In genomic region chr9:30971967-30972366, GRCm38 (mm10) we compare ENCODE assay signal across 16 mouse cellular contexts. TPM values are rescaled to one million over a fixed set of nuclear protein-coding genes. Genes with fewer than 3 reads are reported as not detected.
A peak's percentile ranks its signal among the peaks of the same experiment; 100 is the strongest.
DNase-seq lines count a peak whose midpoint lies in the region.
"Had no signal": no experiment of that assay in that cellular context is flagged by ENCODE, and none has a peak within 500 bp of the region (broad histone marks: within the 10 kb centered on the region; RNA-seq: fewer than 3 reads in every experiment).

No protein-coding gene starts in this region.

- no peaks in the 10 kb centered on the region for H3K9me3 ChIP-seq in heart, embryonic 10.5 days
- H3K9me3 ChIP-seq: forebrain, embryonic 10.5 days; neural tube, embryonic 15.5 days had no signal

- no peaks in the 10 kb centered on the region for H3K36me3 ChIP-seq in heart, embryonic 10.5 days
- H3K36me3 ChIP-seq: forebrain, embryonic 10.5 days; neural tube, embryonic 15.5 days had no signal

- intact Hi-C loops in heart, postnatal 10 days (cut with DNase I) = no loop called here

- H3K27ac ChIP-seq in heart, embryonic 10.5 days = no peak overlapping the region
- H3K27ac ChIP-seq: forebrain, embryonic 10.5 days; left cerebral cortex, adult 2 months; macrophage; neural tube, embryonic 15.5 days had no signal

- peak; percentile 32 to 39 for DNase-seq in heart, postnatal 10 days
- DNase-seq in heart, embryonic 10.5 days (ENCODE audit: low spot score) = no peak
- DNase-seq in lung, postnatal 10 days = peak; percentile 39
- DNase-seq in lung, postnatal 4 days = no peak
- DNase-seq in adrenal gland, postnatal 10 days = peak; percentile 47
- DNase-seq in thymus, postnatal 10 days (ENCODE audit: low spot score in 2 of 2) = no peak
- no peak for DNase-seq in right cerebral cortex, adult 18-20 months
- DNase-seq: cerebellum, postnatal 25 days; right cerebral cortex, postnatal 25 days; thymus, postnatal 36 days had no signal

- WGBS in heart, embryonic 10.5 days = 52% methylated on average over 4 of the region's 4 CpGs

- H3K4me1 ChIP-seq in heart, embryonic 10.5 days = no peaks in the 10 kb centered on the region
- H3K4me1 ChIP-seq: neural tube, embryonic 15.5 days had no signal

- H3K4me3 ChIP-seq in heart, embryonic 10.5 days = no peak overlapping the region
- H3K4me3 ChIP-seq: forebrain, embryonic 10.5 days; left cerebral cortex, adult 2 months; neural tube, embryonic 15.5 days had no signal

- no peaks in the 10 kb centered on the region for H3K27me3 ChIP-seq in heart, embryonic 10.5 days (ENCODE audit: insufficient read depth, poor library complexity, severe bottlenecking)
- H3K27me3 ChIP-seq: neural tube, embryonic 15.5 days had no signal

RNA-seq across cellular contexts. Expression of gene Adamts8, which starts 29.6 kb away (rescaled TPM):
- 10 to 100 TPM in 1 of 2 experiments, 1 to 10 TPM in 1; 8.1 to 16.1 TPM for total RNA-seq in heart, postnatal 10 days (2021)
- 1.3 and 2.7 TPM in 2 replicates for polyA plus RNA-seq in heart, embryonic 10.5 days (2016; fragmentation: Nextera tagmentation; extraction: Ambion mirVana)
- total RNA-seq in adrenal gland, postnatal 10 days (2021) = 1 to 10 TPM in 1 of 2 experiments, under 1 TPM in 1; 0.96 to 1.2 TPM
- total RNA-seq: monocyte, adult 5-6 weeks had no signal
- polyA plus RNA-seq: macrophage had no signal

RNA-seq across cellular contexts. Expression of gene Adamts15, which starts 49.7 kb away (rescaled TPM):
- 10 to 100 TPM; 13.1 to 16.4 TPM for total RNA-seq in heart, postnatal 10 days (2021)
- 6.4 and 7.9 TPM in 2 replicates for polyA plus RNA-seq in heart, embryonic 10.5 days (2016; fragmentation: Nextera tagmentation; extraction: Ambion mirVana)
- 1 to 10 TPM; 6.4 to 7.0 TPM for total RNA-seq in adrenal gland, postnatal 10 days (2021)
- total RNA-seq: monocyte, adult 5-6 weeks had no signal
- polyA plus RNA-seq: CD4-positive, CD25-positive, alpha-beta regulatory T cell, adult 4 months had no signal

RNA-seq across cellular contexts. Expression of gene Zbtb44, which starts 58.5 kb away (rescaled TPM):
- 10 to 100 TPM; 31.3 to 35.6 TPM for total RNA-seq in heart, postnatal 10 days (2021)
- 4.6 and 6.1 TPM in 2 replicates for polyA plus RNA-seq in heart, embryonic 10.5 days (2016; fragmentation: Nextera tagmentation; extraction: Ambion mirVana)
- 10 to 100 TPM; 44.3 to 47.3 TPM for total RNA-seq in adrenal gland, postnatal 10 days (2021)

Comparison
In these comparisons a context has a peak if more than half of its experiments do, and no peak if none do; other contexts are left out.
1. DNase-seq: peak in heart, postnatal 10 days (2 of 2), lung, postnatal 10 days (single experiment) and adrenal gland, postnatal 10 days (single experiment); none in heart, embryonic 10.5 days (single experiment), lung, postnatal 4 days (0 of 2), thymus, postnatal 10 days (0 of 2) and right cerebral cortex, adult 18-20 months (single experiment).
2. RNA of gene Adamts8, which starts 29.6 kb away (total RNA-seq): 8.1 to 16.1 TPM in heart, postnatal 10 days; 0.96 to 1.2 TPM in adrenal gland, postnatal 10 days; every median in the first group is over 4 times any median in the second.